ENCODE assay signal across 31 mouse cellular contexts in the genomic region with DNA sequence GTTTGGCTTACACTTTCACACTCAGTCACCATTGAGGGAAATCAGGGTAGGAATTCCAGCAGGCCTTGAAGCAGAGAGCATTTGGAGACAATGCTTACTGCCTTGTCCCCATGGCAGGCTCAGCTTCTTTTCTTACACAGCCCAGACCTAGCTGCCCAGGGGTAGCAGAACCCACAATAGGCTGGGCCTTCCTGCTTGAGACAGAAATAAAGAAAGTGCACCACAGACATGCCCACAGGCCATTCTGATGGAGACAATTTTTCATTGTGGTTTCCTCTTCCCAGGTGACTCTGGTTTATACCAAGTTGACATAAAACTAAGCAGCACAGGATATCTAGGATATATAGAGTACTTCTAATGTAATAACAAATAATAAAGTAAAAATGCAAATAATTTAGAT.
"Had no signal": no experiment of that assay in that cellular context is flagged by ENCODE, and none has a peak within 500 bp of the region (broad histone marks: within the 10 kb centered on the region; RNA-seq: fewer than 3 reads in every experiment).

No protein-coding gene starts in this region.

- H3K4me1 ChIP-seq: limb, embryonic 12.5 days; limb, embryonic 13.5 days; limb, embryonic 15.5 days; liver, embryonic 12.5 days; liver, embryonic 13.5 days; liver, embryonic 15.5 days; lung, embryonic 15.5 days; midbrain, embryonic 10.5 days; midbrain, embryonic 12.5 days; midbrain, embryonic 13.5 days; midbrain, embryonic 15.5 days; neural tube, embryonic 12.5 days had no signal

- H3K4me2 ChIP-seq: limb, embryonic 12.5 days; limb, embryonic 13.5 days; limb, embryonic 15.5 days; liver, embryonic 11.5 days; liver, embryonic 12.5 days; liver, embryonic 13.5 days; liver, embryonic 15.5 days; lung, embryonic 14.5 days; lung, embryonic 15.5 days; midbrain, embryonic 11.5 days; midbrain, embryonic 12.5 days; midbrain, embryonic 13.5 days; midbrain, embryonic 15.5 days; neural tube, embryonic 12.5 days had no signal

- H3K27me3 ChIP-seq: limb, embryonic 12.5 days; limb, embryonic 13.5 days; limb, embryonic 15.5 days; liver, embryonic 12.5 days; liver, embryonic 13.5 days; liver, embryonic 15.5 days; lung, embryonic 15.5 days; midbrain, embryonic 12.5 days; midbrain, embryonic 13.5 days; midbrain, embryonic 15.5 days; neural tube, embryonic 12.5 days had no signal

- DNase-seq: left cerebral cortex, postnatal 4 days; liver; liver, embryonic 13.5 days; liver, postnatal 0 days; lung, adult 18-20 months; lung, adult 2 months; lung, embryonic 14.5 days; lung, postnatal 10 days; lung, postnatal 14 days; lung, postnatal 36 days; lung, postnatal 4 days; midbrain, embryonic 14.5 days had no signal

- H3K4me3 ChIP-seq: limb, embryonic 12.5 days; limb, embryonic 13.5 days; limb, embryonic 15.5 days; liver, embryonic 12.5 days; liver, embryonic 13.5 days; liver, embryonic 15.5 days; lung, embryonic 15.5 days; megakaryocyte, embryonic 14.5 days; midbrain, embryonic 10.5 days; midbrain, embryonic 12.5 days; midbrain, embryonic 13.5 days; midbrain, embryonic 15.5 days; myocyte; neural tube, embryonic 12.5 days had no signal

- H3K27ac ChIP-seq: limb, embryonic 12.5 days; limb, embryonic 13.5 days; limb, embryonic 15.5 days; liver, embryonic 12.5 days; liver, embryonic 13.5 days; liver, embryonic 14.5 days; liver, embryonic 15.5 days; lung, embryonic 15.5 days; macrophage; midbrain, embryonic 10.5 days; midbrain, embryonic 12.5 days; midbrain, embryonic 13.5 days; midbrain, embryonic 15.5 days; neural tube, embryonic 12.5 days had no signal

- H3K36me3 ChIP-seq: limb, embryonic 12.5 days; limb, embryonic 13.5 days; limb, embryonic 15.5 days; liver, embryonic 12.5 days; liver, embryonic 13.5 days; liver, embryonic 15.5 days; lung, embryonic 15.5 days; midbrain, embryonic 10.5 days; midbrain, embryonic 12.5 days; midbrain, embryonic 13.5 days; midbrain, embryonic 15.5 days; neural tube, embryonic 12.5 days had no signal

- ATAC-seq: liver, embryonic 12.5 days; liver, postnatal 0 days; lung, postnatal 0 days; midbrain, embryonic 13.5 days; midbrain, embryonic 15.5 days; midbrain, embryonic 16.5 days had no signal

- H3K9me3 ChIP-seq: limb, embryonic 12.5 days; limb, embryonic 13.5 days; limb, embryonic 15.5 days; liver, embryonic 12.5 days; liver, embryonic 13.5 days; liver, embryonic 15.5 days; lung, embryonic 15.5 days; megakaryocyte, embryonic 14.5 days; midbrain, embryonic 10.5 days; midbrain, embryonic 12.5 days; midbrain, embryonic 13.5 days; midbrain, embryonic 15.5 days; neural tube, embryonic 12.5 days had no signal

- H3K9ac ChIP-seq: limb, embryonic 12.5 days; limb, embryonic 13.5 days; limb, embryonic 15.5 days; liver, embryonic 12.5 days; liver, embryonic 13.5 days; liver, embryonic 14.5 days; liver, embryonic 15.5 days; liver, postnatal 0 days; lung, embryonic 14.5 days; lung, embryonic 15.5 days; midbrain, embryonic 12.5 days; midbrain, embryonic 13.5 days; midbrain, embryonic 15.5 days; neural tube, embryonic 12.5 days had no signal
